Mouse (Mus musculus): ENCODE measurements around the gene Dhx32. TPM values are rescaled to one million over a fixed set of nuclear protein-coding genes. Genes with fewer than 3 reads are reported as not detected.

The Dhx32 gene
- polyA plus RNA-seq, 1 experiment from 2014 or later = 27.7 TPM

GRCm38 (mm10) chr7:133781583-133781982 lies 943 bp downstream of the Dhx32 start:
- no peak for ATAC-seq (ENCODE audit: low read depth)
- no peaks in the 10 kb centered on the region for H3K9me3 ChIP-seq (ENCODE audit: control insufficient read depth, low read length)
- no peaks in the 10 kb centered on the region for H3K4me1 ChIP-seq (replicated peaks; ENCODE audit: control insufficient read depth, insufficient read depth, low read length)
- no peaks in the 10 kb centered on the region for H3K36me3 ChIP-seq (ENCODE audit: control insufficient read depth, insufficient read depth, low read length)
- H3K27ac ChIP-seq (ENCODE audit: low read length) = no peak overlapping the region
- peaks cover 3% of the 10 kb centered on the region; the same call in 1 of the 2 replicates for H3K27me3 ChIP-seq (ENCODE audit: control insufficient read depth, insufficient read depth, low read depth, low read length)
- no peak overlapping the region for H3K4me2 ChIP-seq (ENCODE audit: low read depth, low read length)
- H3K4me3 ChIP-seq (ENCODE audit: low read length) = no peak overlapping the region
- H3K9ac ChIP-seq (ENCODE audit: low read length) = no peak overlapping the region
- 41% methylated on average over 6 of the region's 6 CpGs for WGBS

GRCm38 (mm10) chr7:133776626-133776996 lies 5.9 kb downstream of the Dhx32 start, which contains the start of gene Fank1:
Fank1 (plus strand) TSS chr7:133776861.
- Histone ChIP-seq H3K9me3 (ENCODE audit: control insufficient read depth, low read length) (no peaks in the 10 kb centered on the region), H3K36me3 (ENCODE audit: control insufficient read depth, insufficient read depth, low read length) (no peaks in the 10 kb centered on the region), H3K27ac (ENCODE audit: low read length) (no peak within 1 kb of the TSS), H3K4me3 (ENCODE audit: low read length) (peak within 1 kb of the TSS; percentile 79), H3K9ac (ENCODE audit: low read length) (peak within 1 kb of the TSS; percentile 74), H3K4me1 (replicated peaks; ENCODE audit: control insufficient read depth, insufficient read depth, low read length) (peaks cover 5% of the 10 kb centered on the region), H3K4me2 (ENCODE audit: low read depth, low read length) (peak within 1 kb of the TSS; percentile 86), H3K27me3 (ENCODE audit: control insufficient read depth, insufficient read depth, low read depth, low read length) (peaks cover 3% of the 10 kb centered on the region; the same call in 1 of the 2 replicates)
- under 1% methylated on average over 34 of the region's 45 CpGs for WGBS
- ATAC-seq (ENCODE audit: low read depth) = peak; percentile 98

GRCm38 (mm10) chr7:133775796-133776625 lies 6.5 kb downstream of the Dhx32 start:
- ATAC-seq (ENCODE audit: low read depth) = peak; percentile 3
- peak overlapping the region; percentile 79 for H3K4me3 ChIP-seq (ENCODE audit: low read length)
- peak overlapping the region; percentile 86 for H3K4me2 ChIP-seq (ENCODE audit: low read depth, low read length)
- 6% methylated on average over 38 of the region's 38 CpGs for WGBS
- peak overlapping the region; percentile 74 for H3K9ac ChIP-seq (ENCODE audit: low read length)
- no peaks in the 10 kb centered on the region for H3K9me3 ChIP-seq (ENCODE audit: control insufficient read depth, low read length)
- H3K27ac ChIP-seq (ENCODE audit: low read length) = no peak overlapping the region
- peaks cover 3% of the 10 kb centered on the region; the same call in 1 of the 2 replicates for H3K27me3 ChIP-seq (ENCODE audit: control insufficient read depth, insufficient read depth, low read depth, low read length)
- H3K36me3 ChIP-seq (ENCODE audit: control insufficient read depth, insufficient read depth, low read length) = no peaks in the 10 kb centered on the region
- H3K4me1 ChIP-seq (replicated peaks; ENCODE audit: control insufficient read depth, insufficient read depth, low read length) = peaks cover 5% of the 10 kb centered on the region

- Histone ChIP-seq H3K27me3 (ENCODE audit: control insufficient read depth, insufficient read depth, low read depth, low read length) (peaks cover 3% of the 10 kb centered on the region; the same call in 1 of the 2 replicates), H3K9ac (ENCODE audit: low read length) (no peak overlapping the region), H3K9me3 (ENCODE audit: control insufficient read depth, low read length) (no peaks in the 10 kb centered on the region), H3K4me2 (ENCODE audit: low read depth, low read length) (no peak overlapping the region), H3K4me1 (replicated peaks; ENCODE audit: control insufficient read depth, insufficient read depth, low read length) (peaks cover 5% of the 10 kb centered on the region), H3K36me3 (ENCODE audit: control insufficient read depth, insufficient read depth, low read length) (no peaks in the 10 kb centered on the region), H3K27ac (ENCODE audit: low read length) (no peak overlapping the region), H3K4me3 (ENCODE audit: low read length) (no peak overlapping the region)
- ATAC-seq (ENCODE audit: low read depth) = no peak
- WGBS = 58% methylated on average over 5 of the region's 5 CpGs
Observed at GRCm38 (mm10) chr7:133775179-133775578, 7.3 kb downstream of the Dhx32 start.

- Histone ChIP-seq H3K9me3 (ENCODE audit: control insufficient read depth, low read length) (no peaks in the 10 kb centered on the region), H3K36me3 (ENCODE audit: control insufficient read depth, insufficient read depth, low read length) (no peaks in the 10 kb centered on the region), H3K4me1 (replicated peaks; ENCODE audit: control insufficient read depth, insufficient read depth, low read length) (no peaks in the 10 kb centered on the region; the same call in 1 of the 2 replicates), H3K27ac (ENCODE audit: low read length) (no peak overlapping the region), H3K9ac (ENCODE audit: low read length) (no peak overlapping the region), H3K4me3 (ENCODE audit: low read length) (no peak overlapping the region), H3K27me3 (ENCODE audit: control insufficient read depth, insufficient read depth, low read depth, low read length) (no peaks in the 10 kb centered on the region), H3K4me2 (ENCODE audit: low read depth, low read length) (no peak overlapping the region)
- ATAC-seq (ENCODE audit: low read depth) = no peak
- WGBS = 69% methylated on average over 5 of the region's 5 CpGs
Observed at GRCm38 (mm10) chr7:133768517-133768916, 14.0 kb downstream of the Dhx32 start.

GRCm38 (mm10) chr7:133768027-133768426 lies 14.5 kb downstream of the Dhx32 start:
- Histone ChIP-seq H3K36me3 (ENCODE audit: control insufficient read depth, insufficient read depth, low read length) (no peaks in the 10 kb centered on the region), H3K27ac (ENCODE audit: low read length) (no peak overlapping the region), H3K4me1 (replicated peaks; ENCODE audit: control insufficient read depth, insufficient read depth, low read length) (no peaks in the 10 kb centered on the region; the same call in 1 of the 2 replicates), H3K4me2 (ENCODE audit: low read depth, low read length) (no peak overlapping the region), H3K4me3 (ENCODE audit: low read length) (no peak overlapping the region), H3K9me3 (ENCODE audit: control insufficient read depth, low read length) (no peaks in the 10 kb centered on the region), H3K9ac (ENCODE audit: low read length) (no peak overlapping the region), H3K27me3 (ENCODE audit: control insufficient read depth, insufficient read depth, low read depth, low read length) (no peaks in the 10 kb centered on the region)
- no peak for ATAC-seq (ENCODE audit: low read depth)
- 77% methylated on average over 4 of the region's 4 CpGs for WGBS

GRCm38 (mm10) chr7:133765849-133766243 lies 16.7 kb downstream of the Dhx32 start:
- Histone ChIP-seq H3K27me3 (ENCODE audit: control insufficient read depth, insufficient read depth, low read depth, low read length) (no peaks in the 10 kb centered on the region), H3K9ac (ENCODE audit: low read length) (no peak overlapping the region), H3K27ac (ENCODE audit: low read length) (no peak overlapping the region), H3K4me2 (ENCODE audit: low read depth, low read length) (no peak overlapping the region), H3K36me3 (ENCODE audit: control insufficient read depth, insufficient read depth, low read length) (no peaks in the 10 kb centered on the region), H3K4me3 (ENCODE audit: low read length) (no peak overlapping the region), H3K9me3 (ENCODE audit: control insufficient read depth, low read length) (peaks cover 2% of the 10 kb centered on the region; the same call in 1 of the 2 replicates), H3K4me1 (replicated peaks; ENCODE audit: control insufficient read depth, insufficient read depth, low read length) (no peaks in the 10 kb centered on the region; the same call in 1 of the 2 replicates)
- peak; percentile 51 for ATAC-seq (ENCODE audit: low read depth)
- 69% methylated on average over 13 of the region's 13 CpGs for WGBS

- Histone ChIP-seq H3K36me3 (ENCODE audit: control insufficient read depth, insufficient read depth, low read length) (no peaks in the 10 kb centered on the region), H3K9ac (ENCODE audit: low read length) (no peak overlapping the region), H3K9me3 (ENCODE audit: control insufficient read depth, low read length) (peaks cover 2% of the 10 kb centered on the region; the same call in 1 of the 2 replicates), H3K27me3 (ENCODE audit: control insufficient read depth, insufficient read depth, low read depth, low read length) (no peaks in the 10 kb centered on the region), H3K4me2 (ENCODE audit: low read depth, low read length) (no peak overlapping the region), H3K27ac (ENCODE audit: low read length) (no peak overlapping the region), H3K4me3 (ENCODE audit: low read length) (no peak overlapping the region), H3K4me1 (replicated peaks; ENCODE audit: control insufficient read depth, insufficient read depth, low read length) (no peaks in the 10 kb centered on the region; the same call in 1 of the 2 replicates)
- 69% methylated on average over 10 of the region's 10 CpGs for WGBS
- no peak for ATAC-seq (ENCODE audit: low read depth)
Observed at GRCm38 (mm10) chr7:133765240-133765848, 17.2 kb downstream of the Dhx32 start.

GRCm38 (mm10) chr7:133764425-133764824 lies 18.1 kb downstream of the Dhx32 start:
- Histone ChIP-seq H3K36me3 (ENCODE audit: control insufficient read depth, insufficient read depth, low read length) (no peaks in the 10 kb centered on the region), H3K9me3 (ENCODE audit: control insufficient read depth, low read length) (peaks cover 2% of the 10 kb centered on the region; the same call in 1 of the 2 replicates), H3K4me3 (ENCODE audit: low read length) (no peak overlapping the region), H3K27me3 (ENCODE audit: control insufficient read depth, insufficient read depth, low read depth, low read length) (no peaks in the 10 kb centered on the region), H3K4me1 (replicated peaks; ENCODE audit: control insufficient read depth, insufficient read depth, low read length) (no peaks in the 10 kb centered on the region; the same call in 1 of the 2 replicates), H3K4me2 (ENCODE audit: low read depth, low read length) (no peak overlapping the region), H3K9ac (ENCODE audit: low read length) (no peak overlapping the region), H3K27ac (ENCODE audit: low read length) (no peak overlapping the region)
- no peak for ATAC-seq (ENCODE audit: low read depth)
- WGBS = 79% methylated on average over 2 of the region's 2 CpGs

Data from lung, embryonic 16.5 days (tissue).